Mouse (Mus musculus) embryonic facial prominence, embryonic 10.5 days (tissue): ENCODE data around the gene Mdm2. TPM values are rescaled to one million over a fixed set of nuclear protein-coding genes. Genes with fewer than 3 reads are reported as not detected.

Experiments
- polyA plus RNA-seq: library from polyadenylated mRNA; unstranded; fragments of >200 nt; fragmentation: Nextera tagmentation; extraction: Ambion mirVana; gene quantifications from 2 replicates; pipeline ENCODE4 v1.2.1, GENCODE M21; 2016

The Mdm2 gene
- polyA plus RNA-seq, 1 experiment from 2014 or later = 58.9 TPM

Other genes starting within 250 kb of the Mdm2 start
- gene Cpm, start 81.3 kb downstream of the Mdm2 start, polyA plus RNA-seq = 8.3 and 11.6 TPM in 2 replicates
- gene Slc35e3, start 35.6 kb upstream of the Mdm2 start, polyA plus RNA-seq = 20.2 and 24.7 TPM in 2 replicates
- gene Nup107, start 81.9 kb upstream of the Mdm2 start, polyA plus RNA-seq = 106 and 107 TPM in 2 replicates
- 125 and 135 TPM in 2 replicates for gene Rap1b, start 135.3 kb upstream of the Mdm2 start, polyA plus RNA-seq